Mouse (Mus musculus) layer of hippocampus, adult 18-20 months (tissue): ENCODE data around the gene Rfx1. TPM values are rescaled to one million over a fixed set of nuclear protein-coding genes. Genes with fewer than 3 reads are reported as not detected.

Experiments used
- DNase-seq, 2 experiments: peaks; one replicate each; pipeline ENCODE4 v3.0.0; 2022; ENCODE audit warnings: low spot score in 2 of 2
- total RNA-seq, 2 experiments: library from RNA; stranded (reverse); gene quantifications; 2 replicates each; pipeline ENCODE4 v1.2.3; 2021

Gene Rfx1
- total RNA-seq, 2 experiments from 2014 or later: 27.3 to 28.1 TPM

- DNase-seq: no peak
Measured at GRCm38 (mm10) chr8:84059226-84059625, 7.4 kb upstream of the Rfx1 start.

GRCm38 (mm10) chr8:84060245-84060644 lies 6.4 kb upstream of the Rfx1 start:
- no peak for DNase-seq

- DNase-seq: no peak
Measured at GRCm38 (mm10) chr8:84063861-84064610, 2.6 kb upstream of the Rfx1 start.

- no peak for DNase-seq
Measured at GRCm38 (mm10) chr8:84065037-84065436, 1.6 kb upstream of the Rfx1 start, which contains the start of gene Gm10643. Gm10643 (minus strand) TSS chr8:84065137.

- no peak for DNase-seq
Measured at GRCm38 (mm10) chr8:84065457-84066072, 1.1 kb upstream of the Rfx1 start.

- DNase-seq: peak; percentile 89 to 97
Measured at GRCm38 (mm10) chr8:84067047-84067573, 476 bp downstream of the Rfx1 start.

GRCm38 (mm10) chr8:84067911-84068310 lies 1.3 kb downstream of the Rfx1 start:
- DNase-seq: no peak

GRCm38 (mm10) chr8:84068316-84069035 lies 1.8 kb downstream of the Rfx1 start:
- no peak for DNase-seq

GRCm38 (mm10) chr8:84069169-84069568 lies 2.5 kb downstream of the Rfx1 start:
- no peak for DNase-seq

- DNase-seq: no peak
Measured at GRCm38 (mm10) chr8:84069750-84070149, 3.1 kb downstream of the Rfx1 start.

GRCm38 (mm10) chr8:84070241-84070640 lies 3.6 kb downstream of the Rfx1 start:
- DNase-seq: no peak

GRCm38 (mm10) chr8:84070667-84071066 lies 4.0 kb downstream of the Rfx1 start:
- peak; percentile 72 to 90 for DNase-seq

- no peak for DNase-seq
Measured at GRCm38 (mm10) chr8:84071921-84072320, 5.3 kb downstream of the Rfx1 start.

GRCm38 (mm10) chr8:84072321-84072720 lies 5.7 kb downstream of the Rfx1 start:
- DNase-seq: no peak

- DNase-seq: peak in 1 of 2 experiments; percentile 58
Measured at GRCm38 (mm10) chr8:84073230-84073976, 6.8 kb downstream of the Rfx1 start.

GRCm38 (mm10) chr8:84076412-84076811 lies 9.8 kb downstream of the Rfx1 start:
- DNase-seq: no peak

GRCm38 (mm10) chr8:84076849-84077248 lies 10.2 kb downstream of the Rfx1 start:
- no peak for DNase-seq

- DNase-seq: no peak
Measured at GRCm38 (mm10) chr8:84079206-84079605, 12.6 kb downstream of the Rfx1 start.

GRCm38 (mm10) chr8:84083829-84084241 lies 17.2 kb downstream of the Rfx1 start:
- DNase-seq: no peak

- no peak for DNase-seq
Measured at GRCm38 (mm10) chr8:84084341-84085115, 17.9 kb downstream of the Rfx1 start.
